Mouse (Mus musculus): ENCODE measurements around the gene Riok2. TPM values are rescaled to one million over a fixed set of nuclear protein-coding genes. Genes with fewer than 3 reads are reported as not detected.
A peak's percentile ranks its signal among the peaks of the same experiment; 100 is the strongest.

The Riok2 gene
- polyA plus RNA-seq, 1 experiment from 2014 or later, result 26.2 TPM

GRCm38 (mm10) chr17:17384502-17384901 is 10.4 kb downstream of the Riok2 start:
- no peaks in the 10 kb centered on the region for H3K9me3 ChIP-seq (ENCODE audit: control insufficient read depth, low read length)
- ATAC-seq (ENCODE audit: low FRiP score, low TSS enrichment) (no peak), DNase-seq (no peak)
- no peak overlapping the region for H3K9ac ChIP-seq (replicated peaks; ENCODE audit: low read length)
- H3K4me2 ChIP-seq (ENCODE audit: low read length), result no peak overlapping the region
- H3K27ac ChIP-seq (replicated peaks; ENCODE audit: low read depth, low read length), result no peak overlapping the region
- WGBS, result 93% methylated on average over 3 of the region's 3 CpGs
- H3K4me1 ChIP-seq (ENCODE audit: control insufficient read depth, insufficient read depth, low read length), result no peaks in the 10 kb centered on the region
- peaks cover 70% of the 10 kb centered on the region for H3K36me3 ChIP-seq (ENCODE audit: control insufficient read depth, insufficient read depth, low read length)
- no peaks in the 10 kb centered on the region for H3K27me3 ChIP-seq (ENCODE audit: control insufficient read depth, insufficient read depth, low read length)
- no peak overlapping the region for H3K4me3 ChIP-seq (replicated peaks; ENCODE audit: low read depth, low read length)

GRCm38 (mm10) chr17:17386117-17386516 is 12.0 kb downstream of the Riok2 start:
- 93% methylated on average over 2 of the region's 2 CpGs for WGBS
- Histone ChIP-seq H3K27me3 (ENCODE audit: control insufficient read depth, insufficient read depth, low read length) (no peaks in the 10 kb centered on the region), H3K36me3 (ENCODE audit: control insufficient read depth, insufficient read depth, low read length) (peaks cover 72% of the 10 kb centered on the region), H3K9me3 (ENCODE audit: control insufficient read depth, low read length) (no peaks in the 10 kb centered on the region), H3K4me1 (ENCODE audit: control insufficient read depth, insufficient read depth, low read length) (no peaks in the 10 kb centered on the region), H3K27ac (replicated peaks; ENCODE audit: low read depth, low read length) (no peak overlapping the region), H3K9ac (replicated peaks; ENCODE audit: low read length) (no peak overlapping the region), H3K4me3 (replicated peaks; ENCODE audit: low read depth, low read length) (no peak overlapping the region), H3K4me2 (ENCODE audit: low read length) (no peak overlapping the region)
- ATAC-seq (ENCODE audit: low FRiP score, low TSS enrichment) (no peak), DNase-seq (no peak)

- no peaks in the 10 kb centered on the region for H3K27me3 ChIP-seq (ENCODE audit: control insufficient read depth, insufficient read depth, low read length)
- no peaks in the 10 kb centered on the region for H3K9me3 ChIP-seq (ENCODE audit: control insufficient read depth, low read length)
- H3K9ac ChIP-seq (replicated peaks; ENCODE audit: low read length), result no peak overlapping the region
- no peaks in the 10 kb centered on the region for H3K4me1 ChIP-seq (ENCODE audit: control insufficient read depth, insufficient read depth, low read length)
- peaks cover 42% of the 10 kb centered on the region for H3K36me3 ChIP-seq (ENCODE audit: control insufficient read depth, insufficient read depth, low read length)
- no peak overlapping the region for H3K4me3 ChIP-seq (replicated peaks; ENCODE audit: low read depth, low read length)
- no peak overlapping the region for H3K27ac ChIP-seq (replicated peaks; ENCODE audit: low read depth, low read length)
- WGBS, result 96% methylated on average over 4 of the region's 4 CpGs
- DNase-seq, result no peak
- no peak for ATAC-seq (ENCODE audit: low FRiP score, low TSS enrichment)
- H3K4me2 ChIP-seq (ENCODE audit: low read length), result no peak overlapping the region
These were observed 17.7 kb downstream of the Riok2 start for GRCm38 (mm10) chr17:17391823-17392222.

GRCm38 (mm10) chr17:17392863-17393262 is 18.8 kb downstream of the Riok2 start:
- H3K4me3 ChIP-seq (replicated peaks; ENCODE audit: low read depth, low read length), result no peak overlapping the region
- no peaks in the 10 kb centered on the region for H3K4me1 ChIP-seq (ENCODE audit: control insufficient read depth, insufficient read depth, low read length)
- H3K9ac ChIP-seq (replicated peaks; ENCODE audit: low read length), result no peak overlapping the region
- no peak overlapping the region for H3K27ac ChIP-seq (replicated peaks; ENCODE audit: low read depth, low read length)
- no peaks in the 10 kb centered on the region for H3K27me3 ChIP-seq (ENCODE audit: control insufficient read depth, insufficient read depth, low read length)
- ATAC-seq (ENCODE audit: low FRiP score, low TSS enrichment) (no peak), DNase-seq (peak; percentile 68)
- H3K4me2 ChIP-seq (ENCODE audit: low read length), result no peak overlapping the region
- H3K9me3 ChIP-seq (ENCODE audit: control insufficient read depth, low read length), result no peaks in the 10 kb centered on the region
- H3K36me3 ChIP-seq (ENCODE audit: control insufficient read depth, insufficient read depth, low read length), result peaks cover 35% of the 10 kb centered on the region
- 67% methylated on average over 7 of the region's 7 CpGs for WGBS

- H3K4me1 ChIP-seq (ENCODE audit: control insufficient read depth, insufficient read depth, low read length), result no peaks in the 10 kb centered on the region
- WGBS, result 85% methylated on average over 6 of the region's 6 CpGs
- H3K9ac ChIP-seq (replicated peaks; ENCODE audit: low read length), result no peak overlapping the region
- peaks cover 35% of the 10 kb centered on the region for H3K36me3 ChIP-seq (ENCODE audit: control insufficient read depth, insufficient read depth, low read length)
- H3K4me3 ChIP-seq (replicated peaks; ENCODE audit: low read depth, low read length), result no peak overlapping the region
- H3K9me3 ChIP-seq (ENCODE audit: control insufficient read depth, low read length), result no peaks in the 10 kb centered on the region
- no peaks in the 10 kb centered on the region for H3K27me3 ChIP-seq (ENCODE audit: control insufficient read depth, insufficient read depth, low read length)
- no peak for ATAC-seq (ENCODE audit: low FRiP score, low TSS enrichment)
- no peak for DNase-seq
- H3K27ac ChIP-seq (replicated peaks; ENCODE audit: low read depth, low read length), result no peak overlapping the region
- no peak overlapping the region for H3K4me2 ChIP-seq (ENCODE audit: low read length)
These were observed 19.2 kb downstream of the Riok2 start for GRCm38 (mm10) chr17:17393300-17393699.

- H3K36me3 ChIP-seq (ENCODE audit: control insufficient read depth, insufficient read depth, low read length), result peaks cover 24% of the 10 kb centered on the region
- ATAC-seq (ENCODE audit: low FRiP score, low TSS enrichment) (peak; percentile 11; the same call in 1 of the 2 replicates), DNase-seq (peak; percentile 93)
- no peaks in the 10 kb centered on the region for H3K4me1 ChIP-seq (ENCODE audit: control insufficient read depth, insufficient read depth, low read length)
- no peaks in the 10 kb centered on the region for H3K27me3 ChIP-seq (ENCODE audit: control insufficient read depth, insufficient read depth, low read length)
- H3K9me3 ChIP-seq (ENCODE audit: control insufficient read depth, low read length), result no peaks in the 10 kb centered on the region
- H3K4me3 ChIP-seq (replicated peaks; ENCODE audit: low read depth, low read length), result no peak overlapping the region
- H3K9ac ChIP-seq (replicated peaks; ENCODE audit: low read length), result no peak overlapping the region
- no peak overlapping the region for H3K4me2 ChIP-seq (ENCODE audit: low read length)
- H3K27ac ChIP-seq (replicated peaks; ENCODE audit: low read depth, low read length), result no peak overlapping the region
- 26% methylated on average over 4 of the region's 4 CpGs for WGBS
These were observed 20.2 kb downstream of the Riok2 start for GRCm38 (mm10) chr17:17394336-17394735.

- ATAC-seq (ENCODE audit: low FRiP score, low TSS enrichment), result no peak
- peaks cover 9% of the 10 kb centered on the region for H3K36me3 ChIP-seq (ENCODE audit: control insufficient read depth, insufficient read depth, low read length)
- no peaks in the 10 kb centered on the region for H3K9me3 ChIP-seq (ENCODE audit: control insufficient read depth, low read length)
- no peak for DNase-seq
- 2% methylated on average over 1 of the region's 1 CpGs for WGBS
- no peaks in the 10 kb centered on the region for H3K27me3 ChIP-seq (ENCODE audit: control insufficient read depth, insufficient read depth, low read length)
- no peak overlapping the region for H3K4me2 ChIP-seq (ENCODE audit: low read length)
- no peak overlapping the region for H3K4me3 ChIP-seq (replicated peaks; ENCODE audit: low read depth, low read length)
- no peaks in the 10 kb centered on the region for H3K4me1 ChIP-seq (ENCODE audit: control insufficient read depth, insufficient read depth, low read length)
- no peak overlapping the region for H3K9ac ChIP-seq (replicated peaks; ENCODE audit: low read length)
- H3K27ac ChIP-seq (replicated peaks; ENCODE audit: low read depth, low read length), result no peak overlapping the region
These were observed 22.8 kb downstream of the Riok2 start for GRCm38 (mm10) chr17:17396869-17397268.

GRCm38 (mm10) chr17:17398664-17399063 is 24.6 kb downstream of the Riok2 start:
- Histone ChIP-seq H3K9me3 (ENCODE audit: control insufficient read depth, low read length) (no peaks in the 10 kb centered on the region), H3K9ac (replicated peaks; ENCODE audit: low read length) (no peak overlapping the region), H3K36me3 (ENCODE audit: control insufficient read depth, insufficient read depth, low read length) (peaks cover 5% of the 10 kb centered on the region), H3K27me3 (ENCODE audit: control insufficient read depth, insufficient read depth, low read length) (no peaks in the 10 kb centered on the region), H3K4me2 (ENCODE audit: low read length) (no peak overlapping the region), H3K4me3 (replicated peaks; ENCODE audit: low read depth, low read length) (no peak overlapping the region), H3K4me1 (ENCODE audit: control insufficient read depth, insufficient read depth, low read length) (peaks cover 5% of the 10 kb centered on the region; the same call in 1 of the 2 replicates), H3K27ac (replicated peaks; ENCODE audit: low read depth, low read length) (no peak overlapping the region)
- ATAC-seq (ENCODE audit: low FRiP score, low TSS enrichment) (no peak), DNase-seq (no peak)
- WGBS, result 79% methylated on average over 2 of the region's 2 CpGs

- peak; percentile 96 for ATAC-seq (ENCODE audit: low FRiP score, low TSS enrichment)
- H3K4me2 ChIP-seq (ENCODE audit: low read length), result peak within 1 kb of the TSS; percentile 44
- peak within 1 kb of the TSS; percentile 46 for H3K9ac ChIP-seq (replicated peaks; ENCODE audit: low read length)
- peaks cover 5% of the 10 kb centered on the region; the same call in 1 of the 2 replicates for H3K4me1 ChIP-seq (ENCODE audit: control insufficient read depth, insufficient read depth, low read length)
- no peaks in the 10 kb centered on the region for H3K27me3 ChIP-seq (ENCODE audit: control insufficient read depth, insufficient read depth, low read length)
- 18% methylated on average over 6 of the region's 6 CpGs for WGBS
- DNase-seq, result peak; percentile 90
- no peaks in the 10 kb centered on the region for H3K9me3 ChIP-seq (ENCODE audit: control insufficient read depth, low read length)
- H3K36me3 ChIP-seq (ENCODE audit: control insufficient read depth, insufficient read depth, low read length), result no peaks in the 10 kb centered on the region
- peak within 1 kb of the TSS; percentile 25 for H3K4me3 ChIP-seq (replicated peaks; ENCODE audit: low read depth, low read length)
- peak within 1 kb of the TSS; percentile 15 for H3K27ac ChIP-seq (replicated peaks; ENCODE audit: low read depth, low read length)
These were observed 28.3 kb downstream of the Riok2 start, which contains the start of gene Lix1 for GRCm38 (mm10) chr17:17402222-17403004. TSS of gene Lix1 (plus strand) at chr17:17402672.
